ENCODE assay signal across 23 mouse cellular contexts in genomic region chr3:58116848-58117247, GRCm38 (mm10).
DNase-seq lines count a peak whose midpoint lies in the region; ATAC-seq and TF ChIP-seq lines count a peak whose summit lies in the region.
"Had no signal": no experiment of that assay in that cellular context is flagged by ENCODE, and none has a peak within 500 bp of the region (broad histone marks: within the 10 kb centered on the region; RNA-seq: fewer than 3 reads in every experiment).

No protein-coding gene starts in this region.

- H3K27ac ChIP-seq in layer of hippocampus, adult 2 months = peak overlapping the region; percentile 84
- H3K27ac ChIP-seq: hindbrain, embryonic 10.5 days; liver, embryonic 12.5 days; midbrain, embryonic 10.5 days; neural tube, embryonic 15.5 days had no signal

- peak; percentile 53 to 64 for DNase-seq in layer of hippocampus, adult 2 months (ENCODE audit: low spot score in 2 of 2)
- DNase-seq in layer of hippocampus, postnatal 10 days (ENCODE audit: low spot score in 2 of 2) = no peak
- DNase-seq in layer of hippocampus, postnatal 36 days = peak; percentile 46
- DNase-seq in right cerebral cortex, postnatal 36 days (ENCODE audit: low spot score in 2 of 2) = peak; percentile 59 to 83
- no peak for DNase-seq in adrenal gland, adult 18-20 months (ENCODE audit: low spot score in 2 of 2)
- DNase-seq: B cell, adult 2 months; cerebellum, adult 9-11 months; embryo, embryonic 11 days; forebrain, postnatal 0 days; gastrocnemius, postnatal 25 days; kidney, adult 9 months; kidney, postnatal 36 days; lung, embryonic 14.5 days; lung, postnatal 4 days; thymus, postnatal 36 days had no signal

- H3K4me3 ChIP-seq in layer of hippocampus, adult 2 months = peak overlapping the region; percentile 17; the same call in 1 of the 2 replicates
- H3K4me3 ChIP-seq: erythroblast, embryonic 14.5 days; hindbrain, embryonic 10.5 days; liver, embryonic 12.5 days; midbrain, embryonic 10.5 days; neural tube, embryonic 15.5 days had no signal

- no peak for TF ChIP-seq CTCF in layer of hippocampus, adult 2 months (conservative IDR thresholded peaks at IDR 0.05)

- ATAC-seq in frontal cortex, adult (ENCODE audit: low TSS enrichment) = peak; percentile 86
- no peak for ATAC-seq in erythroblast, adult 5-6 weeks (replicated peaks; ENCODE audit: low FRiP score, poor library complexity, severe bottlenecking)
- ATAC-seq: activated CD4-positive, CD25-positive, alpha-beta regulatory T cell, adult 4 months; forebrain, postnatal 0 days; liver, embryonic 12.5 days had no signal

Comparison
In these comparisons a context has a peak if more than half of its experiments do, and no peak if none do; other contexts are left out.
1. DNase-seq: peak in layer of hippocampus, adult 2 months (2 of 2), layer of hippocampus, postnatal 36 days (2 of 2) and right cerebral cortex, postnatal 36 days (2 of 2); none in layer of hippocampus, postnatal 10 days (0 of 2) and adrenal gland, adult 18-20 months (0 of 2).